Mouse (Mus musculus) lung, adult 2 months (tissue): ENCODE measurements at regions not wholly inside any gene's neighbourhood (a gene's known extent, or its start where the extent isn't known, plus 50 kb on each side); places are given as distances from the start of the nearest gene placed in this dataset.

ENCODE experiments used
- CTCF ChIP-seq: fragments of 200-500 bp; IDR thresholded peaks from 2 replicates; pipeline ENCODE4 v1.5.1; 2011; ENCODE audit warnings: mild to moderate bottlenecking, low read length, control low read depth; ENCODE audit not compliant: insufficient read depth
- POLR2A ChIP-seq: fragments of 200-500 bp; IDR thresholded peaks from 2 replicates; pipeline ENCODE4 v1.6.1; 2011; ENCODE audit warnings: low read depth, mild to moderate bottlenecking, control low read depth, low read length, borderline replicate concordance; ENCODE audit errors: extremely low read depth

- TF ChIP-seq POLR2A (no peak), CTCF (no peak)
Observed at GRCm38 (mm10) chr14:21902456-21902855, 53.7 kb upstream of the Comtd1 start.
